Mouse (Mus musculus) CH12.LX (cell line): ENCODE measurements around the gene Foxp1. TPM values are rescaled to one million over a fixed set of nuclear protein-coding genes. Genes with fewer than 3 reads are reported as not detected.

Experiments used
- DNase-seq: peaks from one replicate; pipeline ENCODE4 v3.0.0-alpha.2; 2013; ENCODE audit errors: extremely low read depth
- H3K27ac ChIP-seq: 2 replicates; pipeline ENCODE4 v1.5.1; 2012; ENCODE audit warnings: low read depth, mild to moderate bottlenecking, control low read depth, moderate library complexity; ENCODE audit not compliant: insufficient read depth
- H3K27me3 ChIP-seq: replicated peaks from 2 replicates; pipeline ENCODE3; 2012; ENCODE audit warnings: inconsistent platforms
- H3K36me3 ChIP-seq, 2 experiments: replicated peaks in 1 of 2; 2 replicates each; pipeline versions ENCODE3 to v1.6.1; 2012; ENCODE audit warnings: inconsistent platforms in 1 of 2, low read length in 1 of 2, mild to moderate bottlenecking in 1 of 2, mixed read lengths in 1 of 2, moderate library complexity in 1 of 2; ENCODE audit not compliant: control insufficient read depth in 1 of 2, insufficient read depth in 1 of 2
- H3K4me1 ChIP-seq, 2 experiments: 2 replicates each; pipeline ENCODE4 v1.6.1; 2012; ENCODE audit warnings: inconsistent platforms in 1 of 2, moderate library complexity in 1 of 2; ENCODE audit not compliant: insufficient read depth in 2 of 2, control insufficient read depth in 1 of 2
- H3K4me2 ChIP-seq: 2 replicates; pipeline ENCODE4 v1.6.1; 2012; ENCODE audit warnings: low read depth, mild to moderate bottlenecking, control low read depth; ENCODE audit not compliant: poor library complexity, insufficient read depth, severe bottlenecking
- H3K4me3 ChIP-seq, 3 experiments: fragments of 150-350 bp in 1 of 3; sonication (generic) in 1 of 3; replicated peaks in 1 of 3; 2 replicates each; pipeline versions ENCODE3 to v1.5.1; 2011 to 2012; ENCODE audit warnings: low read depth in 2 of 3, low read length in 2 of 3, mild to moderate bottlenecking in 2 of 3, moderate library complexity in 2 of 3, control low read depth in 1 of 3, improper control_type of control experiment in 1 of 3, inconsistent platforms in 1 of 3, mixed read lengths in 1 of 3; ENCODE audit not compliant: poor library complexity in 1 of 3
- H3K79me2 ChIP-seq: replicated peaks from 2 replicates; pipeline ENCODE4 v1.6.1; 2012; ENCODE audit warnings: mild to moderate bottlenecking, moderate library complexity; ENCODE audit not compliant: control insufficient read depth, poor library complexity, insufficient read depth, severe bottlenecking; ENCODE audit errors: extremely low read depth
- H3K9ac ChIP-seq: 2 replicates; pipeline ENCODE4 v1.6.1; 2012; ENCODE audit warnings: low read depth, mild to moderate bottlenecking, control low read depth, moderate library complexity; ENCODE audit not compliant: insufficient read depth
- H3K9me3 ChIP-seq: replicated peaks from 2 replicates; pipeline ENCODE3; 2012; ENCODE audit warnings: low read length, inconsistent platforms, mixed read lengths
- BHLHE40 ChIP-seq: IDR thresholded peaks from 2 replicates; pipeline ENCODE4 v1.6.1; 2011; ENCODE audit warnings: mild to moderate bottlenecking, low read depth, low read length, improper control_type of control experiment
- CHD1 ChIP-seq: IDR thresholded peaks from 2 replicates; pipeline ENCODE4 v1.6.1; 2012; ENCODE audit warnings: low read depth, low read length, improper control_type of control experiment, inconsistent platforms
- CHD2 ChIP-seq: IDR thresholded peaks from 2 replicates; pipeline ENCODE4 v1.6.1; 2011; ENCODE audit warnings: low read length, improper control_type of control experiment
- CTCF ChIP-seq, 2 experiments: IDR thresholded peaks in 1 of 2; conservative IDR thresholded peaks in 1 of 2; 2 replicates each; pipeline ENCODE4 v1.5.1; 2011 to 2012; ENCODE audit warnings: low read depth in 2 of 2, low read length in 2 of 2, improper control_type of control experiment in 1 of 2, inconsistent platforms in 1 of 2, mild to moderate bottlenecking in 1 of 2, moderate library complexity in 1 of 2
- ELF1 ChIP-seq: IDR thresholded peaks from 2 replicates; pipeline ENCODE4 v1.6.1; 2014; ENCODE audit warnings: low read depth, mild to moderate bottlenecking, inconsistent platforms, low read length, improper control_type of control experiment
- EP300 ChIP-seq: IDR thresholded peaks from 2 replicates; pipeline ENCODE4 v1.6.1; 2011; ENCODE audit warnings: low read length, improper control_type of control experiment
- GABPA ChIP-seq: IDR thresholded peaks from 2 replicates; pipeline ENCODE4 v1.6.1; 2012; ENCODE audit warnings: low read depth, low read length, improper control_type of control experiment, inconsistent platforms; ENCODE audit not compliant: insufficient replicate concordance
- JUN ChIP-seq: IDR thresholded peaks from 2 replicates; pipeline ENCODE4 v1.6.1; 2011; ENCODE audit warnings: low read depth, mild to moderate bottlenecking, low read length, improper control_type of control experiment, moderate library complexity; ENCODE audit not compliant: insufficient read depth
- JUND ChIP-seq: conservative IDR thresholded peaks from 2 replicates; pipeline ENCODE4 v1.6.1; 2011; ENCODE audit warnings: low read depth, low read length, improper control_type of control experiment
- KAT2A ChIP-seq: IDR thresholded peaks from 2 replicates; pipeline ENCODE4 v1.6.1; 2012; ENCODE audit warnings: low read length, improper control_type of control experiment, inconsistent platforms; ENCODE audit not compliant: insufficient replicate concordance
- MAX ChIP-seq: IDR thresholded peaks from 2 replicates; pipeline ENCODE4 v1.6.1; 2011; ENCODE audit warnings: low read length, improper control_type of control experiment
- MAZ ChIP-seq: IDR thresholded peaks from 2 replicates; pipeline ENCODE4 v1.6.1; 2012; ENCODE audit warnings: low read depth, mild to moderate bottlenecking, inconsistent platforms, low read length, improper control_type of control experiment, moderate library complexity
- MYC ChIP-seq: IDR thresholded peaks from 2 replicates; pipeline ENCODE4 v1.6.1; 2011; ENCODE audit warnings: low read depth, mild to moderate bottlenecking, improper control_type of control experiment, low read length
- NRF1 ChIP-seq: IDR thresholded peaks from 2 replicates; pipeline ENCODE4 v1.6.1; 2014; ENCODE audit warnings: low read depth, mild to moderate bottlenecking, inconsistent platforms, low read length, improper control_type of control experiment, moderate library complexity
- POLR2A ChIP-seq: IDR thresholded peaks from 2 replicates; pipeline ENCODE4 v1.6.1; 2011; ENCODE audit warnings: low read depth, mild to moderate bottlenecking, improper control_type of control experiment, low read length
- POLR2AphosphoS2 ChIP-seq: IDR thresholded peaks from 2 replicates; pipeline ENCODE4 v1.6.1; 2011; ENCODE audit warnings: low read depth, low read length, improper control_type of control experiment
- RAD21 ChIP-seq: IDR thresholded peaks from 2 replicates; pipeline ENCODE4 v1.6.1; 2011; ENCODE audit warnings: low read depth, mild to moderate bottlenecking, low read length, improper control_type of control experiment, moderate library complexity
- SMC3 ChIP-seq: IDR thresholded peaks from 2 replicates; pipeline ENCODE4 v1.6.1; 2011; ENCODE audit warnings: low read depth, low read length, improper control_type of control experiment
- TBP ChIP-seq: conservative IDR thresholded peaks from 2 replicates; pipeline ENCODE4 v1.6.1; 2011; ENCODE audit warnings: low read depth, low read length, improper control_type of control experiment
- TCF12 ChIP-seq: IDR thresholded peaks from 2 replicates; pipeline ENCODE4 v1.6.1; 2014; ENCODE audit warnings: low read depth, mild to moderate bottlenecking, inconsistent platforms, low read length, improper control_type of control experiment
- UBTF ChIP-seq: IDR thresholded peaks from 2 replicates; pipeline ENCODE4 v1.6.1; 2012; ENCODE audit warnings: low read depth, mild to moderate bottlenecking, inconsistent platforms, low read length, improper control_type of control experiment, moderate library complexity
- USF1 ChIP-seq: IDR thresholded peaks from 2 replicates; pipeline ENCODE4 v1.6.1; 2014; ENCODE audit warnings: low read depth, mild to moderate bottlenecking, inconsistent platforms, low read length, improper control_type of control experiment
- ZKSCAN1 ChIP-seq: IDR thresholded peaks from 2 replicates; pipeline ENCODE4 v1.6.1; 2012; ENCODE audit warnings: low read depth, inconsistent platforms, low read length, improper control_type of control experiment, borderline replicate concordance
- ZMIZ1 ChIP-seq: IDR thresholded peaks from 2 replicates; pipeline ENCODE4 v1.6.1; 2012; ENCODE audit warnings: low read depth, mild to moderate bottlenecking, inconsistent platforms, low read length, improper control_type of control experiment
- ZNF384 ChIP-seq: IDR thresholded peaks from 2 replicates; pipeline ENCODE4 v1.6.1; 2012; ENCODE audit warnings: low read depth, low read length, improper control_type of control experiment, inconsistent platforms
- dilution Hi-C: fragments of 300-500 bp; cut with MboI; formaldehyde crosslinking; loops from 2 replicates; pipeline ENCODE4 v1.14.3; 2020; ENCODE audit warnings: low sequenced_read_pairs; ENCODE audit not compliant: extremely low pct_unique_long_range_greater_than_20kb, extremely low pct_ligation_motif_present
- in situ Hi-C: fragments of 300-500 bp; cut with MboI; formaldehyde crosslinking; loops from 3 replicates; pipeline ENCODE4 v1.14.3; 2019; ENCODE audit warnings: low sequenced_read_pairs, low pct_ligation_motif_present, low pct_unique_long_range_greater_than_20kb, mixed read lengths
- polyA plus RNA-seq: library from polyadenylated mRNA; unstranded; fragments of >175 nt; gene quantifications from 2 replicates; pipeline ENCODE4 v1.2.1, GENCODE M21; 2012; ENCODE audit warnings: low read depth; ENCODE audit not compliant: insufficient read length
- total RNA-seq, 2 experiments: library from RNA; depleted of rRNA; stranded (reverse); fragments of 300-350 nt in 1 of 2; fragments of >200 nt in 1 of 2; gene quantifications; 2 replicates each; pipeline ENCODE4 v1.2.3; 2012 to 2014

The Foxp1 gene
- total and polyA plus RNA-seq, 3 experiments, result 66.5 to 105 (median 87.4) TPM

GRCm38 (mm10) chr6:99467109-99467508 lies 55.4 kb downstream of the Foxp1 start:
- Histone ChIP-seq H3K4me3 (no peak overlapping the region), H3K36me3 (no peaks in the 10 kb centered on the region), H3K4me1 (peaks cover 0 to 9% of the 10 kb centered on the region in 2 experiments; a peak in 1 of 4 replicates), H3K27ac (no peak overlapping the region)
- DNase-seq, result no peak
- dilution Hi-C loops, result no loop called here
- TF ChIP-seq MAZ (no peak), CTCF (conservative IDR thresholded peaks at IDR 0.05 in 1 of 2, IDR thresholded peaks at IDR 0.05 in 1 of 2; ENCODE audit: low read depth in 2 of 2, low read length in 2 of 2) (no peak), KAT2A (no peak), CHD2 (no peak), USF1 (no peak), TCF12 (no peak), CHD1 (no peak), ELF1 (no peak), SMC3 (no peak), POLR2A (no peak), JUN (no peak), GABPA (no peak), EP300 (no peak)
- TF ChIP-seq, all 38 proteins: peak for 0
- Histone ChIP-seq H3K79me2 (no peaks in the 10 kb centered on the region), H3K4me2 (no peak overlapping the region), H3K9me3 (no peaks in the 10 kb centered on the region), H3K27me3 (no peaks in the 10 kb centered on the region), H3K9ac (no peak overlapping the region)
- in situ Hi-C loops, result loop anchor here (10.0 kb wide), 1 partner anchor 128 kb away; no protein-coding TSS in a partner anchor

GRCm38 (mm10) chr6:99466354-99466753 lies 56.2 kb downstream of the Foxp1 start:
- no peaks in the 10 kb centered on the region for H3K36me3 ChIP-seq
- TF ChIP-seq POLR2AphosphoS2, result no peak
- no peak for TF ChIP-seq CTCF (conservative IDR thresholded peaks at IDR 0.05 in 1 of 2, IDR thresholded peaks at IDR 0.05 in 1 of 2; ENCODE audit: low read depth in 2 of 2, low read length in 2 of 2)
- dilution Hi-C loops (no loop called here), in situ Hi-C loops (loop anchor here (10.0 kb wide), 1 partner anchor 128 kb away; no protein-coding TSS in a partner anchor)
- H3K9ac ChIP-seq, result no peak overlapping the region
- H3K27me3 ChIP-seq, result no peaks in the 10 kb centered on the region
- H3K79me2 ChIP-seq, result no peaks in the 10 kb centered on the region
- no peak overlapping the region for H3K4me2 ChIP-seq
- no peak overlapping the region for H3K4me3 ChIP-seq
- no peak overlapping the region for H3K27ac ChIP-seq
- no peaks in the 10 kb centered on the region for H3K9me3 ChIP-seq
- peaks cover 0 to 9% of the 10 kb centered on the region in 2 experiments; a peak in 1 of 4 replicates for H3K4me1 ChIP-seq
- DNase-seq, result no peak

GRCm38 (mm10) chr6:99464449-99464848 lies 58.1 kb downstream of the Foxp1 start:
- Histone ChIP-seq H3K4me3 (no peak overlapping the region), H3K9me3 (no peaks in the 10 kb centered on the region), H3K36me3 (no peaks in the 10 kb centered on the region), H3K4me2 (no peak overlapping the region), H3K27ac (no peak overlapping the region), H3K4me1 (peaks cover 0 to 9% of the 10 kb centered on the region in 2 experiments; a peak in 1 of 4 replicates), H3K79me2 (no peaks in the 10 kb centered on the region), H3K27me3 (no peaks in the 10 kb centered on the region), H3K9ac (no peak overlapping the region)
- in situ Hi-C loops, result loop anchor here (10.0 kb wide), 1 partner anchor 130 kb away; no protein-coding TSS in a partner anchor
- dilution Hi-C loops, result no loop called here
- no peak for DNase-seq
- TF ChIP-seq BHLHE40, result no peak
- TF ChIP-seq CTCF (conservative IDR thresholded peaks at IDR 0.05 in 1 of 2, IDR thresholded peaks at IDR 0.05 in 1 of 2; ENCODE audit: low read depth in 2 of 2, low read length in 2 of 2), result no peak
- no peak for TF ChIP-seq MYC
- TF ChIP-seq JUND, result no peak
- TF ChIP-seq MAX, result no peak
- no peak for TF ChIP-seq ZNF384
- TF ChIP-seq EP300, result no peak
- no peak for TF ChIP-seq RAD21
- TF ChIP-seq ZMIZ1, result no peak
- no peak for TF ChIP-seq ZKSCAN1
- TF ChIP-seq SMC3, result no peak
- TF ChIP-seq UBTF, result no peak
- no peak for TF ChIP-seq TBP
- TF ChIP-seq GABPA, result no peak
- no peak for TF ChIP-seq NRF1
